ENCODE assay signal across 8 mouse cellular contexts in genomic region chr2:127788440-127789116, GRCm38 (mm10). TPM values are rescaled to one million over a fixed set of nuclear protein-coding genes. Genes with fewer than 3 reads are reported as not detected.
A peak's percentile ranks its signal among the peaks of the same experiment; 100 is the strongest.
DNase-seq lines count a peak whose midpoint lies in the region; ATAC-seq and TF ChIP-seq lines count a peak whose summit lies in the region.

Gene Nphp1, minus strand, starts transcription at chr2:127788897.

- TF ChIP-seq CTCF in Patski (IDR thresholded peaks at IDR 0.05): no peak

- no peaks in the 10 kb centered on the region for H3K27me3 ChIP-seq in Patski
- no peaks in the 10 kb centered on the region for H3K27me3 ChIP-seq in hindbrain, embryonic 14.5 days (ENCODE audit: control insufficient read depth, insufficient read depth, low read length)

- H3K36me3 ChIP-seq in hindbrain, embryonic 14.5 days (replicated peaks; ENCODE audit: control insufficient read depth, insufficient read depth): no peaks in the 10 kb centered on the region

- POLR2A ChIA-PET in Patski (lab: Charles Lee): interaction anchor here (0.6 kb wide), 1 partner anchor 18 kb away, joined by 6 read pairs; no protein-coding TSS in a partner anchor

- under 1% methylated on average over 39 of the region's 40 CpGs for WGBS in hindbrain, embryonic 14.5 days

- peak within 1 kb of the TSS; percentile 86 for H3K4me2 ChIP-seq in hindbrain, embryonic 14.5 days (replicated peaks)

- peak within 1 kb of the TSS; percentile 78 for H3K9ac ChIP-seq in hindbrain, embryonic 14.5 days

- in situ Hi-C loops in Patski (cut with MboI; ENCODE audit: low pct_unique_long_range_greater_than_20kb): no loop called here

- no peaks in the 10 kb centered on the region for H3K9me3 ChIP-seq in hindbrain, embryonic 14.5 days (ENCODE audit: control insufficient read depth, low read length)

- peaks cover 28% of the 10 kb centered on the region for H3K4me1 ChIP-seq in hindbrain, embryonic 14.5 days (replicated peaks; ENCODE audit: control insufficient read depth, insufficient read depth, low read length)

- CTCF ChIA-PET in Patski (lab: Charles Lee): no interaction called here

- ATAC-seq in Patski: peak; percentile 42
- peak; percentile 83 for ATAC-seq in hindbrain, embryonic 14.5 days (ENCODE audit: low FRiP score)

- H3K4me3 ChIP-seq in hindbrain, embryonic 14.5 days (replicated peaks; ENCODE audit: low read length): peak within 1 kb of the TSS; percentile 83

- peak; percentile 46 for DNase-seq in Patski (ENCODE audit: low read depth, low spot score)
- DNase-seq in cerebellum, postnatal 14 days: peak; percentile 88 to 91
- DNase-seq in frontal cortex, postnatal 25 days (ENCODE audit: low spot score in 2 of 2): peak; percentile 67 to 76
- DNase-seq in hindbrain, embryonic 14.5 days (ENCODE audit: low spot score): peak; percentile 92
- peak; percentile 84 to 85 for DNase-seq in layer of hippocampus, postnatal 36 days
- DNase-seq in lung, postnatal 36 days: peak; percentile 91
- peak; percentile 89 for DNase-seq in retina, postnatal 1 day
- peak; percentile 62 to 79 for DNase-seq in urinary bladder, adult 18-20 months (ENCODE audit: low spot score in 2 of 2)

- H3K27ac ChIP-seq in hindbrain, embryonic 14.5 days: peak within 1 kb of the TSS; percentile 64

RNA-seq across cellular contexts. Expression of gene Nphp1, which starts in this region (rescaled TPM):
- polyA plus RNA-seq in Patski (2021): 58.5 TPM
- 14.9 and 15.0 TPM in 2 replicates for polyA plus RNA-seq in hindbrain, embryonic 14.5 days (2014; fragmentation: Nextera tagmentation; extraction: Ambion mirVana)
- total RNA-seq in layer of hippocampus, postnatal 36 days (2021): 10 to 100 TPM; 18.3 to 21.0 TPM

Comparison
In these comparisons a context has a peak if more than half of its experiments do, and no peak if none do; other contexts are left out.
1. Peak in every context shown above with its lines: DNase-seq, ATAC-seq, H3K4me3 ChIP-seq and H3K27ac ChIP-seq.